Mouse (Mus musculus) hindbrain, embryonic 14.5 days (tissue): ENCODE results near the gene Bmp8b. TPM values are rescaled to one million over a fixed set of nuclear protein-coding genes. Genes with fewer than 3 reads are reported as not detected.

Source experiments
- ATAC-seq: fragments of 200-750 bp; cut with Nextera tagmentation; 2 replicates; pipeline ENCODE4 v1.8.0; 2017; ENCODE audit warnings: moderate number of reproducible peaks, mild to moderate bottlenecking, moderate TSS enrichment, moderate library complexity; ENCODE audit not compliant: low FRiP score
- DNase-seq: peaks from one replicate; pipeline ENCODE4 v3.0.0-alpha.2; 2015; ENCODE audit warnings: low spot score
- H3K27ac ChIP-seq: fragments of 300-500 bp; sonication (generic); 2 replicates; pipeline ENCODE4 v1.5.1; 2014; ENCODE audit warnings: mild to moderate bottlenecking, moderate library complexity
- H3K27me3 ChIP-seq: fragments of 300-500 bp; sonication (generic); 2 replicates; pipeline ENCODE4 v1.6.1; 2014; ENCODE audit warnings: mild to moderate bottlenecking, low read length, mixed read lengths; ENCODE audit not compliant: control insufficient read depth, insufficient read depth
- H3K36me3 ChIP-seq: fragments of 300-500 bp; sonication (generic); replicated peaks from 2 replicates; pipeline ENCODE4 v1.6.1; 2014; ENCODE audit not compliant: control insufficient read depth, insufficient read depth
- H3K4me1 ChIP-seq: fragments of 300-500 bp; sonication (generic); replicated peaks from 2 replicates; pipeline ENCODE4 v1.6.1; 2014; ENCODE audit warnings: antibody characterized with exemption, low read length, mixed read lengths; ENCODE audit not compliant: control insufficient read depth, insufficient read depth
- H3K4me2 ChIP-seq: fragments of 300-500 bp; sonication (generic); replicated peaks from 2 replicates; pipeline ENCODE4 v1.6.1; 2014; ENCODE audit warnings: mild to moderate bottlenecking, moderate library complexity
- H3K4me3 ChIP-seq: fragments of 300-500 bp; sonication (generic); replicated peaks from 2 replicates; pipeline ENCODE4 v1.5.1; 2014; ENCODE audit warnings: mild to moderate bottlenecking, low read length
- H3K9ac ChIP-seq: fragments of 300-500 bp; sonication (generic); 2 replicates; pipeline ENCODE4 v1.6.1; 2014
- H3K9me3 ChIP-seq: fragments of 300-500 bp; sonication (generic); 2 replicates; pipeline ENCODE4 v1.6.1; 2016; ENCODE audit warnings: low read length; ENCODE audit not compliant: control insufficient read depth
- WGBS: fragments of 180-500 bp; shearing (Covaris S2); extraction: QIAGEN DNeasy Blood & Tissue Kit; methylation state at CpG from one replicate; pipeline ENCODE4 v1.1.7; 2014; 5-methylcytosine and 5-hydroxymethylcytosine counted together
- polyA plus RNA-seq: library from polyadenylated mRNA; unstranded; fragments of >200 nt; fragmentation: Nextera tagmentation; extraction: Ambion mirVana; gene quantifications from 2 replicates; pipeline ENCODE4 v1.2.1, GENCODE M21; 2014

The Bmp8b gene
- polyA plus RNA-seq, 1 experiment from 2014 or later, result 0.59 TPM

- DNase-seq (no peak), ATAC-seq (no peak)
- H3K27me3 ChIP-seq, result no peaks in the 10 kb centered on the region
- H3K4me2 ChIP-seq, result no peak overlapping the region
- no peaks in the 10 kb centered on the region for H3K9me3 ChIP-seq
- H3K4me3 ChIP-seq, result no peak overlapping the region
- no peaks in the 10 kb centered on the region for H3K4me1 ChIP-seq
- WGBS, result 96% methylated on average over 7 of the region's 7 CpGs
- no peak overlapping the region for H3K9ac ChIP-seq
- peaks cover 70% of the 10 kb centered on the region for H3K36me3 ChIP-seq
- no peak overlapping the region for H3K27ac ChIP-seq
Observed at GRCm38 (mm10) chr4:123126626-123127025, 21.7 kb downstream of the Bmp8b start.

GRCm38 (mm10) chr4:123127051-123127450 lies 22.1 kb downstream of the Bmp8b start:
- DNase-seq (no peak), ATAC-seq (no peak)
- H3K27ac ChIP-seq, result no peak overlapping the region
- no peaks in the 10 kb centered on the region for H3K4me1 ChIP-seq
- no peaks in the 10 kb centered on the region for H3K27me3 ChIP-seq
- no peak overlapping the region for H3K4me3 ChIP-seq
- H3K9me3 ChIP-seq, result no peaks in the 10 kb centered on the region
- peaks cover 75% of the 10 kb centered on the region for H3K36me3 ChIP-seq
- H3K9ac ChIP-seq, result no peak overlapping the region
- H3K4me2 ChIP-seq, result no peak overlapping the region
- 93% methylated on average over 4 of the region's 4 CpGs for WGBS

- H3K4me3 ChIP-seq, result no peak overlapping the region
- H3K9ac ChIP-seq, result no peak overlapping the region
- no peak overlapping the region for H3K27ac ChIP-seq
- no peak for ATAC-seq
- peaks cover 38% of the 10 kb centered on the region for H3K36me3 ChIP-seq
- H3K9me3 ChIP-seq, result no peaks in the 10 kb centered on the region
- H3K4me1 ChIP-seq, result peaks cover 12% of the 10 kb centered on the region
- no peaks in the 10 kb centered on the region for H3K27me3 ChIP-seq
- DNase-seq, result no peak
- 92% methylated on average over 3 of the region's 3 CpGs for WGBS
- H3K4me2 ChIP-seq, result no peak overlapping the region
Observed at GRCm38 (mm10) chr4:123137551-123137950, 32.6 kb downstream of the Bmp8b start.

GRCm38 (mm10) chr4:123139513-123140154 lies 34.7 kb downstream of the Bmp8b start, which contains the start of gene Ppie:
TSS of gene Ppie (minus strand) at chr4:123139951.
- peak within 1 kb of the TSS; percentile 66 for H3K9ac ChIP-seq
- DNase-seq, result peak; percentile 90
- peak within 1 kb of the TSS; percentile 60 for H3K4me3 ChIP-seq
- no peaks in the 10 kb centered on the region for H3K27me3 ChIP-seq
- peaks cover 20% of the 10 kb centered on the region for H3K36me3 ChIP-seq
- peak within 1 kb of the TSS; percentile 85 for H3K27ac ChIP-seq
- H3K4me1 ChIP-seq, result peaks cover 12% of the 10 kb centered on the region
- peak; percentile 96 for ATAC-seq
- WGBS, result 1% methylated on average over 34 of the region's 34 CpGs
- H3K4me2 ChIP-seq, result peak within 1 kb of the TSS; percentile 90
- H3K9me3 ChIP-seq, result no peaks in the 10 kb centered on the region

- no peaks in the 10 kb centered on the region for H3K27me3 ChIP-seq
- no peaks in the 10 kb centered on the region for H3K4me1 ChIP-seq
- no peak overlapping the region for H3K27ac ChIP-seq
- H3K9me3 ChIP-seq, result no peaks in the 10 kb centered on the region
- H3K9ac ChIP-seq, result no peak overlapping the region
- WGBS, result 72% methylated on average over 5 of the region's 5 CpGs
- no peaks in the 10 kb centered on the region for H3K36me3 ChIP-seq
- H3K4me3 ChIP-seq, result no peak overlapping the region
- ATAC-seq (no peak), DNase-seq (no peak)
- H3K4me2 ChIP-seq, result no peak overlapping the region
Observed at GRCm38 (mm10) chr4:123147446-123148150, 42.6 kb downstream of the Bmp8b start.

- no peaks in the 10 kb centered on the region for H3K27me3 ChIP-seq
- no peak overlapping the region for H3K9ac ChIP-seq
- H3K36me3 ChIP-seq, result no peaks in the 10 kb centered on the region
- H3K4me1 ChIP-seq, result no peaks in the 10 kb centered on the region
- 80% methylated on average over 4 of the region's 4 CpGs for WGBS
- H3K4me3 ChIP-seq, result no peak overlapping the region
- no peaks in the 10 kb centered on the region for H3K9me3 ChIP-seq
- ATAC-seq (no peak), DNase-seq (no peak)
- no peak overlapping the region for H3K27ac ChIP-seq
- H3K4me2 ChIP-seq, result no peak overlapping the region
Observed at GRCm38 (mm10) chr4:123152003-123152402, 47.0 kb downstream of the Bmp8b start.

GRCm38 (mm10) chr4:123152976-123153375 lies 48.0 kb downstream of the Bmp8b start:
- H3K36me3 ChIP-seq, result no peaks in the 10 kb centered on the region
- H3K27ac ChIP-seq, result no peak overlapping the region
- H3K27me3 ChIP-seq, result no peaks in the 10 kb centered on the region
- H3K9ac ChIP-seq, result no peak overlapping the region
- ATAC-seq, result no peak
- H3K4me1 ChIP-seq, result no peaks in the 10 kb centered on the region
- H3K4me3 ChIP-seq, result no peak overlapping the region
- WGBS, result 47% methylated on average over 5 of the region's 5 CpGs
- H3K9me3 ChIP-seq, result no peaks in the 10 kb centered on the region
- no peak for DNase-seq
- H3K4me2 ChIP-seq, result no peak overlapping the region

GRCm38 (mm10) chr4:123155004-123155403 lies 50.0 kb downstream of the Bmp8b start:
- Histone ChIP-seq H3K36me3 (no peaks in the 10 kb centered on the region), H3K27ac (no peak overlapping the region), H3K4me2 (no peak overlapping the region), H3K4me3 (no peak overlapping the region), H3K9me3 (no peaks in the 10 kb centered on the region), H3K9ac (no peak overlapping the region), H3K4me1 (no peaks in the 10 kb centered on the region), H3K27me3 (no peaks in the 10 kb centered on the region)
- ATAC-seq (no peak), DNase-seq (peak; percentile 79)
- WGBS, result 23% methylated on average over 4 of the region's 4 CpGs

- H3K9me3 ChIP-seq, result no peaks in the 10 kb centered on the region
- H3K4me2 ChIP-seq, result no peak overlapping the region
- WGBS, result 67% methylated on average over 2 of the region's 2 CpGs
- no peak overlapping the region for H3K4me3 ChIP-seq
- no peak overlapping the region for H3K27ac ChIP-seq
- ATAC-seq (no peak), DNase-seq (no peak)
- H3K9ac ChIP-seq, result no peak overlapping the region
- no peaks in the 10 kb centered on the region for H3K36me3 ChIP-seq
- H3K4me1 ChIP-seq, result no peaks in the 10 kb centered on the region
- no peaks in the 10 kb centered on the region for H3K27me3 ChIP-seq
Observed at GRCm38 (mm10) chr4:123155427-123155826, 50.5 kb downstream of the Bmp8b start.
